Mouse (Mus musculus) CH12.LX (cell line): Measurements from ENCODE around the gene Zbtb38. TPM values are rescaled to one million over a fixed set of nuclear protein-coding genes. Genes with fewer than 3 reads are reported as not detected.

Experiments used
- DNase-seq: peaks from one replicate; pipeline ENCODE4 v3.0.0-alpha.2; 2013; ENCODE audit errors: extremely low read depth
- H3K27ac ChIP-seq: 2 replicates; pipeline ENCODE4 v1.5.1; 2012; ENCODE audit warnings: low read depth, mild to moderate bottlenecking, control low read depth, moderate library complexity; ENCODE audit not compliant: insufficient read depth
- H3K27me3 ChIP-seq: replicated peaks from 2 replicates; pipeline ENCODE3; 2012; ENCODE audit warnings: inconsistent platforms
- H3K36me3 ChIP-seq, 2 experiments: replicated peaks in 1 of 2; 2 replicates each; pipeline versions ENCODE3 to v1.6.1; 2012; ENCODE audit warnings: inconsistent platforms in 1 of 2, low read length in 1 of 2, mild to moderate bottlenecking in 1 of 2, mixed read lengths in 1 of 2, moderate library complexity in 1 of 2; ENCODE audit not compliant: control insufficient read depth in 1 of 2, insufficient read depth in 1 of 2
- H3K4me1 ChIP-seq, 2 experiments: 2 replicates each; pipeline ENCODE4 v1.6.1; 2012; ENCODE audit warnings: inconsistent platforms in 1 of 2, moderate library complexity in 1 of 2; ENCODE audit not compliant: insufficient read depth in 2 of 2, control insufficient read depth in 1 of 2
- H3K4me2 ChIP-seq: 2 replicates; pipeline ENCODE4 v1.6.1; 2012; ENCODE audit warnings: low read depth, mild to moderate bottlenecking, control low read depth; ENCODE audit not compliant: poor library complexity, insufficient read depth, severe bottlenecking
- H3K4me3 ChIP-seq, 3 experiments: fragments of 150-350 bp in 1 of 3; sonication (generic) in 1 of 3; replicated peaks in 1 of 3; 2 replicates each; pipeline versions ENCODE3 to v1.5.1; 2011 to 2012; ENCODE audit warnings: low read depth in 2 of 3, low read length in 2 of 3, mild to moderate bottlenecking in 2 of 3, moderate library complexity in 2 of 3, control low read depth in 1 of 3, improper control_type of control experiment in 1 of 3, inconsistent platforms in 1 of 3, mixed read lengths in 1 of 3; ENCODE audit not compliant: poor library complexity in 1 of 3
- H3K79me2 ChIP-seq: replicated peaks from 2 replicates; pipeline ENCODE4 v1.6.1; 2012; ENCODE audit warnings: mild to moderate bottlenecking, moderate library complexity; ENCODE audit not compliant: control insufficient read depth, poor library complexity, insufficient read depth, severe bottlenecking; ENCODE audit errors: extremely low read depth
- H3K9ac ChIP-seq: 2 replicates; pipeline ENCODE4 v1.6.1; 2012; ENCODE audit warnings: low read depth, mild to moderate bottlenecking, control low read depth, moderate library complexity; ENCODE audit not compliant: insufficient read depth
- H3K9me3 ChIP-seq: replicated peaks from 2 replicates; pipeline ENCODE3; 2012; ENCODE audit warnings: low read length, inconsistent platforms, mixed read lengths
- BHLHE40 ChIP-seq: IDR thresholded peaks from 2 replicates; pipeline ENCODE4 v1.6.1; 2011; ENCODE audit warnings: mild to moderate bottlenecking, low read depth, low read length, improper control_type of control experiment
- CHD1 ChIP-seq: IDR thresholded peaks from 2 replicates; pipeline ENCODE4 v1.6.1; 2012; ENCODE audit warnings: low read depth, low read length, improper control_type of control experiment, inconsistent platforms
- CHD2 ChIP-seq: IDR thresholded peaks from 2 replicates; pipeline ENCODE4 v1.6.1; 2011; ENCODE audit warnings: low read length, improper control_type of control experiment
- CTCF ChIP-seq, 2 experiments: IDR thresholded peaks in 1 of 2; conservative IDR thresholded peaks in 1 of 2; 2 replicates each; pipeline ENCODE4 v1.5.1; 2011 to 2012; ENCODE audit warnings: low read depth in 2 of 2, low read length in 2 of 2, improper control_type of control experiment in 1 of 2, inconsistent platforms in 1 of 2, mild to moderate bottlenecking in 1 of 2, moderate library complexity in 1 of 2
- E2F4 ChIP-seq: IDR thresholded peaks from 2 replicates; pipeline ENCODE4 v1.6.1; 2011; ENCODE audit warnings: low read depth, low read length, improper control_type of control experiment; ENCODE audit not compliant: insufficient replicate concordance
- ELF1 ChIP-seq: IDR thresholded peaks from 2 replicates; pipeline ENCODE4 v1.6.1; 2014; ENCODE audit warnings: low read depth, mild to moderate bottlenecking, inconsistent platforms, low read length, improper control_type of control experiment
- EP300 ChIP-seq: IDR thresholded peaks from 2 replicates; pipeline ENCODE4 v1.6.1; 2011; ENCODE audit warnings: low read length, improper control_type of control experiment
- ETS1 ChIP-seq: conservative IDR thresholded peaks from 2 replicates; pipeline ENCODE4 v1.6.1; 2012; ENCODE audit warnings: low read depth, mild to moderate bottlenecking, inconsistent platforms, low read length, improper control_type of control experiment, moderate library complexity
- GABPA ChIP-seq: IDR thresholded peaks from 2 replicates; pipeline ENCODE4 v1.6.1; 2012; ENCODE audit warnings: low read depth, low read length, improper control_type of control experiment, inconsistent platforms; ENCODE audit not compliant: insufficient replicate concordance
- HCFC1 ChIP-seq: IDR thresholded peaks from 2 replicates; pipeline ENCODE4 v1.6.1; 2012; ENCODE audit warnings: low read depth, mild to moderate bottlenecking, inconsistent platforms, low read length, improper control_type of control experiment
- MAX ChIP-seq: IDR thresholded peaks from 2 replicates; pipeline ENCODE4 v1.6.1; 2011; ENCODE audit warnings: low read length, improper control_type of control experiment
- MYC ChIP-seq: IDR thresholded peaks from 2 replicates; pipeline ENCODE4 v1.6.1; 2011; ENCODE audit warnings: low read depth, mild to moderate bottlenecking, improper control_type of control experiment, low read length
- NRF1 ChIP-seq: IDR thresholded peaks from 2 replicates; pipeline ENCODE4 v1.6.1; 2014; ENCODE audit warnings: low read depth, mild to moderate bottlenecking, inconsistent platforms, low read length, improper control_type of control experiment, moderate library complexity
- PAX5 ChIP-seq: IDR thresholded peaks from 2 replicates; pipeline ENCODE4 v1.6.1; 2012; ENCODE audit warnings: low read length, inconsistent platforms, mixed read lengths
- POLR2A ChIP-seq: IDR thresholded peaks from 2 replicates; pipeline ENCODE4 v1.6.1; 2011; ENCODE audit warnings: low read depth, mild to moderate bottlenecking, improper control_type of control experiment, low read length
- POLR2AphosphoS2 ChIP-seq: IDR thresholded peaks from 2 replicates; pipeline ENCODE4 v1.6.1; 2011; ENCODE audit warnings: low read depth, low read length, improper control_type of control experiment
- RAD21 ChIP-seq: IDR thresholded peaks from 2 replicates; pipeline ENCODE4 v1.6.1; 2011; ENCODE audit warnings: low read depth, mild to moderate bottlenecking, low read length, improper control_type of control experiment, moderate library complexity
- RCOR1 ChIP-seq: conservative IDR thresholded peaks from 2 replicates; pipeline ENCODE4 v1.6.1; 2012; ENCODE audit warnings: low read depth, mild to moderate bottlenecking, inconsistent platforms, low read length, improper control_type of control experiment
- SIN3A ChIP-seq: IDR thresholded peaks from 2 replicates; pipeline ENCODE4 v1.6.1; 2012; ENCODE audit warnings: low read length, improper control_type of control experiment, inconsistent platforms
- UBTF ChIP-seq: IDR thresholded peaks from 2 replicates; pipeline ENCODE4 v1.6.1; 2012; ENCODE audit warnings: low read depth, mild to moderate bottlenecking, inconsistent platforms, low read length, improper control_type of control experiment, moderate library complexity
- USF1 ChIP-seq: IDR thresholded peaks from 2 replicates; pipeline ENCODE4 v1.6.1; 2014; ENCODE audit warnings: low read depth, mild to moderate bottlenecking, inconsistent platforms, low read length, improper control_type of control experiment
- ZKSCAN1 ChIP-seq: IDR thresholded peaks from 2 replicates; pipeline ENCODE4 v1.6.1; 2012; ENCODE audit warnings: low read depth, inconsistent platforms, low read length, improper control_type of control experiment, borderline replicate concordance
- dilution Hi-C: fragments of 300-500 bp; cut with MboI; formaldehyde crosslinking; loops from 2 replicates; pipeline ENCODE4 v1.14.3; 2020; ENCODE audit warnings: low sequenced_read_pairs; ENCODE audit not compliant: extremely low pct_unique_long_range_greater_than_20kb, extremely low pct_ligation_motif_present
- in situ Hi-C: fragments of 300-500 bp; cut with MboI; formaldehyde crosslinking; loops from 3 replicates; pipeline ENCODE4 v1.14.3; 2019; ENCODE audit warnings: low sequenced_read_pairs, low pct_ligation_motif_present, low pct_unique_long_range_greater_than_20kb, mixed read lengths
- polyA plus RNA-seq: library from polyadenylated mRNA; unstranded; fragments of >175 nt; gene quantifications from 2 replicates; pipeline ENCODE4 v1.2.1, GENCODE M21; 2012; ENCODE audit warnings: low read depth; ENCODE audit not compliant: insufficient read length
- total RNA-seq, 2 experiments: library from RNA; depleted of rRNA; stranded (reverse); fragments of 300-350 nt in 1 of 2; fragments of >200 nt in 1 of 2; gene quantifications; 2 replicates each; pipeline ENCODE4 v1.2.3; 2012 to 2014

Zbtb38 gene
- total and polyA plus RNA-seq, 3 experiments, result 51.7 to 102 (median 68.8) TPM

GRCm38 (mm10) chr9:96795399-96795928, 42.8 kb upstream of the Zbtb38 start (continued):
- TF ChIP-seq SIN3A, result 0 out of 2 replicates have a peak, but pooled peaks have one; percentile 48
- no peak for TF ChIP-seq UBTF
- TF ChIP-seq USF1, result peak; percentile 85
- TF ChIP-seq CHD1, result no peak
- TF ChIP-seq GABPA, result no peak; the same call in 1 of the 2 replicates

DNA sequence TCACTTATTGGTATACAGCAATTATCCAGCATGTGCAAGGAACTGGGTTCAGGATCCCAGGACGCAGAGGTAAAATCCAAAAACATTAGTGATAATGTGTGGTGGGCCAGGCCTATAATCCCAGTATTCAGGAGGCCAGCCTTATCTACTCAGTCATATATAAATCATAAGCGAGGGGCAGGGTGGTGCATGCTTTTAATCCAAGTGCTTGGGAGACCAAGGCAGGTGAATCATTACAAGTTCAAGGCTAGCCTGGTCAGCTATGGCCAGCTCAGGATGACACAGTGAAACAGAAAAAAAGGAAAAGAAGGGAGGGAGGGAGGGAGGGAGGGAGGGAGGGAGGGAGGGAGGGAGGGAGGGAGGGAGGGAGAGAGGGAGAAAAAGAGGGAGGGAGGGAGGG, 42.0 kb upstream of the Zbtb38 start:
- H3K27ac ChIP-seq, result no peak overlapping the region

DNA sequence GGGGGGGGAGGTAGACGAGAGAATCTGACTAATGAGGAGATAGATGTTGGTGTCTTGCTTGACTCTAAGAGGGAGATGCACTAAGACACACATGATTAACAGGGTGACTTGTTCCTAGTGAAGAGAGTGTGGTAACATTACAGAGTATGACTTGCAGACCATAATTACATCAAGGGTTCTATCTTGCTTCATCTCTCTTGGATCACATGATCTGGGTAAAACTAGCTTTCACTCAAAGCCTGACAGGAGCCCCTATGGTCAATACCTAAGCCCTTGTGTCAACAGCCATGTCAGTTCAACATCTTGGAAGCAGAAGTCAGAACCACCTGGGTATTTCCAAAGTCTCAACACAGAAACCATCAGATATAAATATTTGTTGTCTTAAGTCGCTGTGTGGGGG, 39.9 kb upstream of the Zbtb38 start:
- no peak overlapping the region for H3K4me2 ChIP-seq
- no peaks in the 10 kb centered on the region for H3K36me3 ChIP-seq
- no peak for TF ChIP-seq EP300
- TF ChIP-seq SIN3A, result no peak
- no peak for TF ChIP-seq ZKSCAN1
- TF ChIP-seq MYC, result no peak
- no peak for TF ChIP-seq POLR2A
- TF ChIP-seq NRF1, result no peak
- no peak for TF ChIP-seq UBTF
- TF ChIP-seq E2F4, result no peak
- no peak for TF ChIP-seq USF1
- no peak for TF ChIP-seq PAX5
- H3K9ac ChIP-seq, result no peak overlapping the region
- H3K27me3 ChIP-seq, result no peaks in the 10 kb centered on the region
- in situ Hi-C loops (no loop called here), dilution Hi-C loops (no loop called here)
- no peak for DNase-seq
- H3K4me3 ChIP-seq, result no peak overlapping the region
- no peaks in the 10 kb centered on the region for H3K9me3 ChIP-seq
- H3K79me2 ChIP-seq, result no peaks in the 10 kb centered on the region
- H3K4me1 ChIP-seq, result peaks cover 4 to 21% of the 10 kb centered on the region in 2 experiments
- H3K27ac ChIP-seq, result no peak overlapping the region

More for the DNA sequence above, 42.0 kb upstream of the Zbtb38 start:
- H3K4me2 ChIP-seq, result no peak overlapping the region
- in situ Hi-C loops, result no loop called here
- H3K4me3 ChIP-seq, result no peak overlapping the region
- DNase-seq, result no peak
- H3K9me3 ChIP-seq, result no peaks in the 10 kb centered on the region
- H3K79me2 ChIP-seq, result no peaks in the 10 kb centered on the region
- H3K27me3 ChIP-seq, result no peaks in the 10 kb centered on the region
- H3K9ac ChIP-seq, result no peak overlapping the region
- no peaks in the 10 kb centered on the region for H3K36me3 ChIP-seq
- TF ChIP-seq ETS1 (no peak), ELF1 (no peak), POLR2AphosphoS2 (no peak), CTCF (conservative IDR thresholded peaks at IDR 0.05 in 1 of 2, IDR thresholded peaks at IDR 0.05 in 1 of 2; ENCODE audit: low read depth in 2 of 2, low read length in 2 of 2) (no peak), RCOR1 (no peak), MAX (no peak), UBTF (no peak), BHLHE40 (no peak), RAD21 (no peak), CHD2 (no peak), HCFC1 (no peak)
- H3K4me1 ChIP-seq, result peaks cover 9 to 30% of the 10 kb centered on the region in 2 experiments
- dilution Hi-C loops, result no loop called here
